Mouse (Mus musculus) skeletal muscle tissue, adult 2 months (tissue): ENCODE measurements at regions not wholly inside any gene's neighbourhood (a gene's known extent, or its start where the extent isn't known, plus 50 kb on each side); places are given as distances from the start of the nearest gene placed in this dataset.
A peak's percentile ranks its signal among the peaks of the same experiment; 100 is the strongest.
"Not testable (repeated sequence)": the region's sequence is repeated elsewhere in the genome, so short reads cannot be mapped to it uniquely, and the experiment has no call there.

Experiments used
- DNase-seq: peaks from one replicate; pipeline ENCODE4 v3.0.0-alpha.2; 2012; ENCODE audit warnings: low read depth, low spot score

GRCm38 (mm10) chr14:59075845-59076745, 66.6 kb downstream of the 1700129C05Rik start:
- no peak for DNase-seq

- DNase-seq = no peak
Measured at GRCm38 (mm10) chr14:59072323-59073039, 70.2 kb downstream of the 1700129C05Rik start.

DNA sequence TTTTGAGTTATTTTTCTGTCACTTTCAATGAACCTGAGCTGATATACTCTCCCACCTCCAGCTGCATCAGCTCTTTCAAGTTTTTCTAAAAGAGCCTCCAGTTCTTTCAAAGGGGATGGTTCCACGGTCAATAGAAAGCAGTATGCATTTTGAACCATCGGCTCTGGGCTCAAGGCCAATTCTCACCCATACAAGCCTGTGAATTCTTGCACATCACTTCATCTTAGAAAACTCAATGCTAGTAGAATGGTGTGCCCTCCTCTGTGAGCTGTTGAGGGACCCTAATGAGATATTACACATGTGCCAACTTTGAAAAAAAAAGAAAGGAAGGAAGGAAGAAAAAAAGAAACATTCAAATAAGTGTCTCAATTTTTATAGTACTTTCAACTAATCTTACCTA, 72.6 kb downstream of the 1700129C05Rik start:
- no peak for DNase-seq

GRCm38 (mm10) chr14:59066456-59067220, 76.1 kb downstream of the 1700129C05Rik start:
- DNase-seq = no peak

DNA sequence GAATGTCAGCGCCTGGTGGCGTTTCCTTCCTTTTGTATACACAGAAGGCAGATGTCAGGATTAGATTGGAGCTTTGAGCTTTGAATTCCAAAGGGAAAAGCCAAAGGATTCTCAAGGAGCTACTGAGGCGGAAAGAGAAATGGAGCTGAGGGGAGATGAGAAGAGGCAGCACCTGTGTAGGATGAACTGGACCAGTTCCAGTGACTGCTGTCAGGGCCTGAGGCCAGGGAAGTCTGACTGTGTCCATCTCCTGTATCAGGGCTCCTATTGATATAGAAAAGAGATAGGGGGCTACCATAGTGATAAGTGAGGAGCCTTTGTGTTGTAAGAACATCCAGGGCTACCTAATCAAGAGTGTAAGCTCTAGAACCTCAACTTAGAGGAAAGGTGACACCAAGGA, 79.5 kb downstream of the 1700129C05Rik start:
- no peak for DNase-seq

GRCm38 (mm10) chr14:59056832-59057231, 85.9 kb downstream of the 1700129C05Rik start:
- DNase-seq = no peak

DNA sequence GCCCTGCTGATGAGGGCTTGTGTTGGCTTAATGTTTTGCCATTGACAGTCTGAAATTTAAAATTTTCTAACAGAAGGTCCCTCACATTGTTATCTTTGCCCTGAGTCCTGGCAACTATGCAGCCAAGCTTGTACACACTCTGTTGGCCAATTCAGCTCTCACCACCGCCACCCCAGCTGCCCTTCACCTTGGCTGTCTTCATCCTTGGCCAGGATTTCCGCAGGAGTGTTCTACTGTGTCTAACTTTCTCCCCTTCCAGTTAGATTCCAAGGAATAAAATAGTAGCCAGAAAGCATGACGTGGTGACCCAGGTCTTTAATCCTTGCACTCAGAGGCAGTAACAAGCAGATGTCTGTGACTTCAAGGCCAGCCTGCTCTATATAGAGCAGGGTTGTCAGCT, 87.4 kb downstream of the 1700129C05Rik start:
- DNase-seq = no peak

DNA sequence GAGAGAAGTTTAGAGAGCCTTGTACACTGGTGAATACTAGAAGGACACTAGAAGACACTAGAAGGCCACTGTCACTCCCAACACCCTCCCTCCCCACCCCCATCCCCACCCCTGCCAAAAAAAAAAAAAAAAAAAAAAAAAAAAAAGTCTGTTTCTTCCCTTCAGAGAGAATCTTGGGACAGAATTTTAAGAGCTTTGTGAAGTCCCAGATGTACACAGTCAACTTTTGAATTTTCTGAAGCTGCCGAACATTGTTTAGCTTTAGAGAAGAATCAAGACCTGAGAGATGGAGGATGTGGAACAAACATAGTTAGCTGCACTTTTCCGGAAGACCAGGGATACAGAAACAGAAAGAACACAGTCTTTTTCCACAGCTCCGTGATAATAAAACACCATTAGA, 90.3 kb downstream of the 1700129C05Rik start:
- DNase-seq = no peak

DNA sequence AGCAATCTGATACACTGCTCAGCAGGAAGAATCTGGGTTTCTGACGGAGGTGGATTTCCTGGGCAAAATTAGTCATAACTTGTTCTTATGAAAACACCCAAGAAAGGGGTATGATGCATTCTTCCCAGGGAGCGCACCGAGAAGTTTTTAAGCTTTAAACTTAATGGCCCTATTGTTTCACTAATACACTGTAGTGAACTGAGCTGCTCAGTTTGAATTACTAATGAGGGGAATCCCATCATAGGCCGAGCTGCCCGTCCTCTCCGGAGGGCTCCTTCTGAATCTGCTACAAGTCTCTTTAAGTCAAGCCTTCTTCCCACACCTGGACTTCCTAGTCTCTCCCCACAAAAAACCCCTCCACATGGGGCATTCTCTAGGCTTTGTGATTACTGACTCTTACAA, 91.2 kb downstream of the 1700129C05Rik start:
- DNase-seq = no peak

GRCm38 (mm10) chr14:59045687-59046086, 97.0 kb downstream of the 1700129C05Rik start:
- DNase-seq = peak; percentile 40

- DNase-seq = peak; percentile 35
Measured at GRCm38 (mm10) chr14:59045235-59045634, 97.5 kb downstream of the 1700129C05Rik start.

- no peak for DNase-seq
Measured at GRCm38 (mm10) chr14:59042152-59042551, 100.5 kb downstream of the 1700129C05Rik start.

- DNase-seq = not testable (repeated sequence)
Measured at GRCm38 (mm10) chr14:59025757-59026156, 116.9 kb downstream of the 1700129C05Rik start.

- no peak for DNase-seq
Measured at GRCm38 (mm10) chr14:59009534-59009933, 133.2 kb downstream of the 1700129C05Rik start.

- DNase-seq = no peak
Measured at GRCm38 (mm10) chr14:58999106-58999778, 143.5 kb downstream of the 1700129C05Rik start.

DNA sequence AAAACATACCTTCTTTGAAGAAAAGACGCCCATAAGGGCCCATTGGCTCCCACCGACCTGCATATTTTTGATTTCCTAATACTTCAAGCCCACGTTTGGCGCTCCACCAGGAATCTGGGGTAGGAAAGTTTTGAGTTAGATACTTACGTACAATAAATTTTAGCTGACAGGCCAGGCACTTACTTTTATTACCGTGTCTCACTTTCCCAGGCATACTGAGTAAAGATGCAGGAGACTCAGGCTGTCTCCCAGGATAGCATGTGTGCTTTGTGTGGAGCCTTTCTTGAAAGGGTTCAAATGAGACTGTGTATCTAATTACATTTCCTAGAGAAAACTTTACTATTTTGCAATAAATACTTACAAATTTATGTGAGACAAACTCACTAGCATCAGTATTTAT, 147.7 kb downstream of the 1700129C05Rik start:
- DNase-seq = no peak

- DNase-seq = no peak
Measured at GRCm38 (mm10) chr14:58989644-58990217, 153.0 kb downstream of the 1700129C05Rik start.

- DNase-seq = no peak
Measured at GRCm38 (mm10) chr14:58987688-58988087, 155.0 kb downstream of the 1700129C05Rik start.

GRCm38 (mm10) chr14:58985838-58986237, 156.9 kb downstream of the 1700129C05Rik start:
- DNase-seq = no peak

DNA sequence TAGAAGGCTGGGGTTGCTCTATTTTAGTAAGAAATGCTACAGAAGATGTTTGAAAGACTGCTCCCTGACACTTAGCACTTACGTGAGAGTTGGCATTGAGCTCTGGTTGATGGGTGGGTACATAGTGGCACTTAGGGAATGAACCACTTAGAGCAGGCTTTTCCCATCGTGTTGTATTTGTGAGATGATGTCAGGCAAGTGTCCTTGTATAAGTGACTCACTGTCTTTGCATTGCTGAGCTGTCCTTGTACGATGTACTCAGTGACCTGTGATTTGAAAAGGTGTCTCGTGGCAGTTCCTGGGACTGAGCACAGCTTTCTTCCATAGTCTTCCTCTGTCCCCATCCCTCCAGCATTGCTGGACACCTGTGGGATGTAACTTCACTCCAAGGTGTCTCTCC, 165.9 kb downstream of the 1700129C05Rik start:
- no peak for DNase-seq

GRCm38 (mm10) chr14:58969248-58969647, 173.4 kb downstream of the 1700129C05Rik start:
- no peak for DNase-seq
